Mouse (Mus musculus) 416B (cell line): ENCODE results near the gene Bpifb9a.
"Not testable (repeated sequence)": the region's sequence is repeated elsewhere in the genome, so short reads cannot be mapped to it uniquely, and the experiment has no call there.

Source experiments
- DNase-seq: peaks from one replicate; pipeline ENCODE4 v3.0.0; 2011; ENCODE audit warnings: low read depth

Bpifb9a gene

GRCm38 (mm10) chr2:154257554-154257953, at the start of gene Bpifb9a:
TSS of gene Bpifb9a (plus strand) at chr2:154257854.
- not testable (repeated sequence) for DNase-seq

- peak; percentile 30 for DNase-seq
These were observed 48.5 kb upstream of the Bpifb9a start for GRCm38 (mm10) chr2:154209112-154209511.

GRCm38 (mm10) chr2:154211121-154211520, 46.5 kb upstream of the Bpifb9a start:
- no peak for DNase-seq

- no peak for DNase-seq
These were observed 45.8 kb upstream of the Bpifb9a start for GRCm38 (mm10) chr2:154211881-154212280.

GRCm38 (mm10) chr2:154215191-154215590, 42.5 kb upstream of the Bpifb9a start:
- DNase-seq = peak; percentile 67

GRCm38 (mm10) chr2:154219950-154220349, 37.7 kb upstream of the Bpifb9a start:
- no peak for DNase-seq

GRCm38 (mm10) chr2:154223265-154223916, 34.3 kb upstream of the Bpifb9a start, which contains the start of gene Bpifb5:
TSS of gene Bpifb5 (plus strand) at chr2:154223742.
- DNase-seq = no peak

- DNase-seq = no peak
These were observed 33.8 kb upstream of the Bpifb9a start for GRCm38 (mm10) chr2:154223917-154224273.

GRCm38 (mm10) chr2:154226991-154227390, 30.7 kb upstream of the Bpifb9a start:
- DNase-seq = no peak

GRCm38 (mm10) chr2:154227830-154228229, 29.8 kb upstream of the Bpifb9a start:
- no peak for DNase-seq

- DNase-seq = no peak
These were observed 24.2 kb upstream of the Bpifb9a start for GRCm38 (mm10) chr2:154233426-154233825.

- no peak for DNase-seq
These were observed 16.9 kb upstream of the Bpifb9a start for GRCm38 (mm10) chr2:154240771-154241170.

GRCm38 (mm10) chr2:154242726-154243125, 14.9 kb upstream of the Bpifb9a start:
- not testable (repeated sequence) for DNase-seq

GRCm38 (mm10) chr2:154243356-154244036, 14.2 kb upstream of the Bpifb9a start:
- no peak for DNase-seq

GRCm38 (mm10) chr2:154245322-154245721, 12.3 kb upstream of the Bpifb9a start:
- no peak for DNase-seq

GRCm38 (mm10) chr2:154255254-154255653, 2.4 kb upstream of the Bpifb9a start:
- not testable (repeated sequence) for DNase-seq

GRCm38 (mm10) chr2:154255770-154256169, 1.9 kb upstream of the Bpifb9a start:
- no peak for DNase-seq

GRCm38 (mm10) chr2:154264397-154264796, 6.7 kb downstream of the Bpifb9a start:
- DNase-seq = not testable (repeated sequence)

- DNase-seq = not testable (repeated sequence)
These were observed 34.2 kb downstream of the Bpifb9a start for GRCm38 (mm10) chr2:154291866-154292265.

GRCm38 (mm10) chr2:154292833-154293232, 35.2 kb downstream of the Bpifb9a start:
- peak; percentile 3 for DNase-seq

- DNase-seq = peak; percentile 44
These were observed 37.1 kb downstream of the Bpifb9a start for GRCm38 (mm10) chr2:154294746-154295145.

GRCm38 (mm10) chr2:154300496-154300895, 42.8 kb downstream of the Bpifb9a start:
- peak; percentile 74 for DNase-seq

GRCm38 (mm10) chr2:154301763-154302162, 44.1 kb downstream of the Bpifb9a start:
- DNase-seq = no peak
